Mouse (Mus musculus) stomach, embryonic 16.5 days (tissue): ENCODE data around the gene Magi2. TPM values are rescaled to one million over a fixed set of nuclear protein-coding genes. Genes with fewer than 3 reads are reported as not detected.

Experiments
- ATAC-seq: fragments of 200-750 bp; cut with Nextera tagmentation; 2 replicates; pipeline ENCODE4 v1.8.0; 2017; ENCODE audit warnings: moderate number of reproducible peaks, moderate TSS enrichment; ENCODE audit not compliant: insufficient read depth, low FRiP score
- H3K27ac ChIP-seq: fragments of 300-500 bp; sonication (generic); 2 replicates; pipeline ENCODE4 v1.5.1; 2014; ENCODE audit warnings: low read length
- H3K27me3 ChIP-seq: fragments of 300-500 bp; sonication (generic); 2 replicates; pipeline ENCODE4 v1.6.1; 2014; ENCODE audit warnings: low read length, control low read depth, mixed read lengths; ENCODE audit not compliant: control insufficient read depth, insufficient read depth
- H3K36me3 ChIP-seq: fragments of 300-500 bp; sonication (generic); 2 replicates; pipeline ENCODE4 v1.6.1; 2014; ENCODE audit warnings: low read length; ENCODE audit not compliant: control insufficient read depth, insufficient read depth
- H3K4me1 ChIP-seq: fragments of 300-500 bp; sonication (generic); 2 replicates; pipeline ENCODE4 v1.6.1; 2014; ENCODE audit warnings: low read length, control low read depth, mixed read lengths; ENCODE audit not compliant: control insufficient read depth, insufficient read depth
- H3K4me2 ChIP-seq: fragments of 300-500 bp; sonication (generic); 2 replicates; pipeline ENCODE4 v1.6.1; 2014; ENCODE audit warnings: low read depth, low read length, mixed read lengths
- H3K4me3 ChIP-seq: fragments of 300-500 bp; sonication (generic); replicated peaks from 2 replicates; pipeline ENCODE4 v1.5.1; 2014; ENCODE audit warnings: mild to moderate bottlenecking, low read length
- H3K9ac ChIP-seq: fragments of 300-500 bp; sonication (generic); 2 replicates; pipeline ENCODE4 v1.6.1; 2014; ENCODE audit warnings: low read length
- H3K9me3 ChIP-seq: fragments of 300-500 bp; sonication (generic); replicated peaks from 2 replicates; pipeline ENCODE4 v1.6.1; 2016; ENCODE audit warnings: low read length, control low read depth; ENCODE audit not compliant: control insufficient read depth
- WGBS: fragments of 180-500 bp; shearing (Covaris S2); extraction: QIAGEN DNeasy Blood & Tissue Kit; methylation state at CpG from one replicate; pipeline ENCODE4 v1.1.7; 2014; 5-methylcytosine and 5-hydroxymethylcytosine counted together
- polyA plus RNA-seq: library from polyadenylated mRNA; unstranded; fragments of >200 nt; fragmentation: Nextera tagmentation; extraction: Ambion mirVana; gene quantifications from 2 replicates; pipeline ENCODE4 v1.2.1, GENCODE M21; 2015

Magi2 gene
- polyA plus RNA-seq, 1 experiment from 2014 or later = 7.2 TPM

GRCm38 (mm10) chr5:20578666-20579065, 1351.8 kb downstream of the Magi2 start:
- no peaks in the 10 kb centered on the region for H3K9me3 ChIP-seq
- no peak overlapping the region for H3K4me3 ChIP-seq
- H3K36me3 ChIP-seq = no peaks in the 10 kb centered on the region
- H3K27me3 ChIP-seq = no peaks in the 10 kb centered on the region
- no peak for ATAC-seq
- no peak overlapping the region for H3K27ac ChIP-seq
- 78% methylated on average over 3 of the region's 3 CpGs for WGBS
- H3K9ac ChIP-seq = no peak overlapping the region
- no peaks in the 10 kb centered on the region for H3K4me1 ChIP-seq
- H3K4me2 ChIP-seq = no peak overlapping the region

- ATAC-seq = no peak
- 77% methylated on average over 4 of the region's 4 CpGs for WGBS
- no peaks in the 10 kb centered on the region for H3K27me3 ChIP-seq
- no peak overlapping the region for H3K9ac ChIP-seq
- H3K9me3 ChIP-seq = no peaks in the 10 kb centered on the region
- no peak overlapping the region for H3K27ac ChIP-seq
- no peaks in the 10 kb centered on the region for H3K4me1 ChIP-seq
- no peak overlapping the region for H3K4me3 ChIP-seq
- H3K36me3 ChIP-seq = no peaks in the 10 kb centered on the region
- no peak overlapping the region for H3K4me2 ChIP-seq
Measured at GRCm38 (mm10) chr5:20580619-20581018, 1353.8 kb downstream of the Magi2 start.

GRCm38 (mm10) chr5:20582995-20583435, 1356.2 kb downstream of the Magi2 start:
- Histone ChIP-seq H3K27ac (no peak overlapping the region), H3K4me3 (no peak overlapping the region), H3K36me3 (no peaks in the 10 kb centered on the region), H3K9me3 (no peaks in the 10 kb centered on the region), H3K4me1 (no peaks in the 10 kb centered on the region), H3K4me2 (no peak overlapping the region), H3K9ac (no peak overlapping the region), H3K27me3 (no peaks in the 10 kb centered on the region)
- WGBS = 49% methylated on average over 10 of the region's 10 CpGs
- ATAC-seq = no peak

- Histone ChIP-seq H3K9ac (no peak overlapping the region), H3K4me1 (no peaks in the 10 kb centered on the region), H3K36me3 (no peaks in the 10 kb centered on the region), H3K27me3 (no peaks in the 10 kb centered on the region), H3K27ac (no peak overlapping the region), H3K4me3 (no peak overlapping the region), H3K4me2 (no peak overlapping the region), H3K9me3 (no peaks in the 10 kb centered on the region)
- ATAC-seq = no peak
- WGBS = 59% methylated on average over 3 of the region's 3 CpGs
Measured at GRCm38 (mm10) chr5:20583639-20584038, 1356.8 kb downstream of the Magi2 start.

GRCm38 (mm10) chr5:20584769-20585168, 1357.9 kb downstream of the Magi2 start:
- Histone ChIP-seq H3K9ac (no peak overlapping the region), H3K27me3 (no peaks in the 10 kb centered on the region), H3K27ac (no peak overlapping the region), H3K36me3 (no peaks in the 10 kb centered on the region), H3K4me3 (no peak overlapping the region), H3K4me2 (no peak overlapping the region), H3K9me3 (no peaks in the 10 kb centered on the region), H3K4me1 (no peaks in the 10 kb centered on the region)
- WGBS = 92% methylated on average over 3 of the region's 3 CpGs
- ATAC-seq = no peak

GRCm38 (mm10) chr5:20589731-20590130, 1362.9 kb downstream of the Magi2 start:
- ATAC-seq = no peak
- no peaks in the 10 kb centered on the region for H3K27me3 ChIP-seq
- H3K4me2 ChIP-seq = no peak overlapping the region
- H3K9ac ChIP-seq = no peak overlapping the region
- H3K27ac ChIP-seq = no peak overlapping the region
- H3K36me3 ChIP-seq = no peaks in the 10 kb centered on the region
- 17% methylated on average over 3 of the region's 3 CpGs for WGBS
- H3K4me1 ChIP-seq = no peaks in the 10 kb centered on the region
- no peaks in the 10 kb centered on the region for H3K9me3 ChIP-seq
- no peak overlapping the region for H3K4me3 ChIP-seq

GRCm38 (mm10) chr5:20598196-20598595, 1371.4 kb downstream of the Magi2 start:
- 69% methylated on average over 3 of the region's 3 CpGs for WGBS
- Histone ChIP-seq H3K9ac (no peak overlapping the region), H3K4me3 (no peak overlapping the region), H3K36me3 (no peaks in the 10 kb centered on the region), H3K9me3 (no peaks in the 10 kb centered on the region), H3K4me2 (no peak overlapping the region), H3K27me3 (no peaks in the 10 kb centered on the region), H3K27ac (no peak overlapping the region), H3K4me1 (no peaks in the 10 kb centered on the region)
- no peak for ATAC-seq

- no peak for ATAC-seq
- 48% methylated on average over 7 of the region's 7 CpGs for WGBS
Measured at GRCm38 (mm10) chr5:20603756-20604469, 1377.1 kb downstream of the Magi2 start.

GRCm38 (mm10) chr5:20606497-20606896, 1379.7 kb downstream of the Magi2 start:
- ATAC-seq = no peak
- Histone ChIP-seq H3K4me2 (no peak overlapping the region), H3K27me3 (no peaks in the 10 kb centered on the region), H3K36me3 (no peaks in the 10 kb centered on the region), H3K4me3 (no peak overlapping the region), H3K27ac (no peak overlapping the region), H3K9ac (no peak overlapping the region), H3K9me3 (no peaks in the 10 kb centered on the region), H3K4me1 (no peaks in the 10 kb centered on the region)
- WGBS = 86% methylated on average over 5 of the region's 5 CpGs

More at GRCm38 (mm10) chr5:20603756-20604469, 1377.1 kb downstream of the Magi2 start:
- Histone ChIP-seq H3K27ac (no peak overlapping the region), H3K36me3 (no peaks in the 10 kb centered on the region), H3K9ac (no peak overlapping the region), H3K9me3 (no peaks in the 10 kb centered on the region), H3K4me3 (no peak overlapping the region), H3K4me1 (no peaks in the 10 kb centered on the region), H3K27me3 (no peaks in the 10 kb centered on the region), H3K4me2 (no peak overlapping the region)
